Mouse (Mus musculus): ENCODE data around the gene Fibin. TPM values are rescaled to one million over a fixed set of nuclear protein-coding genes. Genes with fewer than 3 reads are reported as not detected.

Fibin gene
- total RNA-seq (2023) = not detected

DNA sequence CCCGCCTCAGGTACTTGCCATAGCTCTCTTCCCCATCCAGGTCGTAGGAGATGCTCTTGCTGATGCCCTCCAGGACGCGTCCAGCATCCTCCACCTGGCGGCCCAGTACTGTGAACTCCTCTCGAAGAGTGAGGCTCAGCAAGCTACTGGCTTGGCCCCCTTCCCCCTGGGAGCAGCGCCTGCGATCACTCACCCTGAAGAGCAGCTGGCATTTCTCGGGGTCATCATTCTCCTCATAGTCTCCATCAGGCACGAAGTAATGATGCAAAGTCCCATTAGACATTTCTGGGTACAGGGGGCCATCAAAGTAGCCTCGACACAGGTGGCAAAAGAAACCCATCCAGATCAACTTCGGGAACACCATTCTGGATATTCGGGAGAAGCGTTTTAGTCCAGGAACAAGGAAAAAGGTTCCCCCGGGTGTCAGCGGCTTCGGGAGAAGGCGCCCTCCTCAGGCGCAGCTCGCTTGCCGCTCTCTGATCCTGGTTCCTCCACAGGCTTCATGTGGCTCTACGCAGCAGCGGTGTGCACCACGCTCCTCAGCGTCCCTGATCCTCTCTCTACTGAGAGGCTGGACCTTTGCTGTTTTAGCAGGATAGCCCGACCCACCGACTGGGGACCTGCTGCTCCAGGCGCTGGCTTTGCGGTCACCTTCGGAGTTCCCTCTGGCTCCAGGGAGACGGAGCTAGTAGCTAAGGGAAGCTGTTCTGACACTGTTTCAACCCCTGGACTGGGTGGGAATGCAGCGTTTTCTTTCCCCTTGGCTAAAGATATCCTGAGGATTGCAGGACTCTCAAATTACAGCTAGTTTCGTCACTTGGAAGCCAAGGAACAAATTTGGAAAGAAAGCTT lies at the start of gene Fibin:
TSS of gene Fibin (minus strand) at position 752 of the 852 bp plus-strand sequence.

DNA sequence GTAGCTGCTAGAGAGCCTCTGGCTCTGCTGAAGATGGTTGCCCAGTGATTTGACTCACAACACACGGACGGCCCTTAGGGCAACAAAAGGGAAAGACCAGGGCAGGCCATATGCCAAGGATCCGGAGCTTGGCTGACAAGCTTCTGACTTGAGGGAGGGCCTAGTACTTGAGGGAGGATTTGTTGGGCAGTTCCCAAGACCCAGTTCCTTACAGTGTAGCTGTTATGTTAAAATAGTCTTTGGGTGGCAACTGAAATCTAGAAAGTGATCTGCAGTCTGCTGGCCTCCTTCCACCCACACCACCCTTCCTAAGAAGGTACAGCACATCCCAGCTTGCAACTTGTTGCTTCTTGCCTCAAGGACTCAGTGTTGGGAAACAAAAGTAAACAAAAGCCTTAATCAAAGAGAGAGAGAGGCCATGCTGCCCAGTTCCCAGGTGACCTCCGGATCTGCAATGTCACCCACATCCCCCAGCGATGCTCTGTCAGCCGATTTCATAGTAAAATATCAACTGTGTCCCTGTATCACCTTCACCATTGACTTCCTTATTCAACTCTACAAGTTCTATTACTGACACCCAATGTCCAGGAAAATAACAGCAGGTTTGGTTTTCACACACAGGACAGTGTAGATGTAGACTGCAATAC lies 48.4 kb downstream of the Fibin start, which contains the start of gene Bbox1:
TSS of gene Bbox1 (minus strand) at position 52 of the 647 bp plus-strand sequence.

Other genes with a start within 250 kb of the Fibin start
- gene Bbox1, start 48.6 kb downstream of the Fibin start, total RNA-seq (2023) = not detected
- gene Slc5a12, start 234.1 kb upstream of the Fibin start, total RNA-seq (2023) = not detected

Measured in T-cell, adult 66 days (primary cell).